Mouse (Mus musculus): ENCODE results near the gene Tmem33.

The Tmem33 gene

GRCm38 (mm10) chr5:67260531-67261371, at the start of gene Tmem33:
Tmem33 (plus strand) TSS chr5:67260565.
- peak; percentile 86 for DNase-seq

DNA sequence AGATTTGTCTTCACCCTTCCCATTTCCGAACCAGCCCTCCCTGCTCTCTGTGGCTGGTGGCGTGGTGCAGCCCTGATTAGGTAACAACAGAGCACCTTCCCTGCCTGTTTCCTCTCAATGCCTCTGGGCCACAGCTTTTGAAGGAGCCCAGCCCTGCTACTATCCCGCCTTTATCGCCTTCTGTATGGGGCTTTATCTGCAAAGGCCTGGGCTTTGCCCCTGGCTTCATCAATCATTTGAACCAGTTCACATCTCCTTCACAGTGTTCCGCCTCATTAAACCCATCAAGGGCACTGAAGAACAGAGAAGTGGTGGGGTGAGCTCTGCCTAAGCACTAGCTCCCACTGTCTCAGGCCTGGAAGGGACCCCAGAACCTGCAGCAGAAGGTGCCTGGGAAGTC, 47.2 kb upstream of the Tmem33 start:
- DNase-seq, result no peak

DNA sequence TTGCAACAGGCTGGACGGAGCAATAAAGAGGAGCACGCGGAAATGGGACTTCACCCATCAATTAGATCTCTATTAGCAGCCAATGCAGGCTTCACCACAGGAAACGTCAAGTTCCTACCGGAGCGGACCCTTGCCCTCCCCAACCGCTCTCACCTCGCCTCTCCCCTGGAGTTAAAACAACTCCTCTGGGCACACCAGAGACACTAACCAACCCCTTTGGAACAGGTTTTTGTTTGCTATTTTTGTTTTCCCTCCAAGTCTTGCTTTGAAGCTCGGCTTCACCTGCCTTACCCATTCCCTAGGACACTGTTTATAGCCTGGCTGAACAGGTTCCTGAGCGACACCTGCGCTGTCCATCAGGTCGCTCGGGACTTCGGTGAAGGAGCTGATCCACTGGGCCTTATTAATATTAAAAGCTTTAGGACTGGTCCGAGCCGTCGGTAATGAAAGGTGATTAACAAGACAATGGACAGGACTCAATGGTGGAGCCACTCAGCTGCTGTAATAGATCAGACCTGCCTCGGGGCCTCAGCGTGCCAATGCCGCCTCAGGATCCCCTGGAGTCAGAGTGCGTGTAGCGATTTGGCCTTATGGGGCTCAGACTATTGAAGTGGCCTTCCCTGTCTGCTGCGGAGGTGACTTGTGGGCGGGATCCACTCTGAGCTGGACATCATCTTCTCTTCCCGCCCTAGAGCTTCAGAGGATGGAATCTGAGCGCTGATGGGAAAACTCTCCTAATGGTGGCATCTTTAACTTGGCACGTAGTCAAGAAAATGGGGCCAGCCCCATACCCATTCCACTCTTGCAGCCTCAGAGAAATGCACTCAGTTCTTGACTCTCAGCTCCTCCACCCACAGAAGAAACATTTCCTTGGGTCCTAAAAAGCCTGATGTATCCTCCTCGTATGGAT, 45.0 kb upstream of the Tmem33 start:
- no peak for DNase-seq

DNA sequence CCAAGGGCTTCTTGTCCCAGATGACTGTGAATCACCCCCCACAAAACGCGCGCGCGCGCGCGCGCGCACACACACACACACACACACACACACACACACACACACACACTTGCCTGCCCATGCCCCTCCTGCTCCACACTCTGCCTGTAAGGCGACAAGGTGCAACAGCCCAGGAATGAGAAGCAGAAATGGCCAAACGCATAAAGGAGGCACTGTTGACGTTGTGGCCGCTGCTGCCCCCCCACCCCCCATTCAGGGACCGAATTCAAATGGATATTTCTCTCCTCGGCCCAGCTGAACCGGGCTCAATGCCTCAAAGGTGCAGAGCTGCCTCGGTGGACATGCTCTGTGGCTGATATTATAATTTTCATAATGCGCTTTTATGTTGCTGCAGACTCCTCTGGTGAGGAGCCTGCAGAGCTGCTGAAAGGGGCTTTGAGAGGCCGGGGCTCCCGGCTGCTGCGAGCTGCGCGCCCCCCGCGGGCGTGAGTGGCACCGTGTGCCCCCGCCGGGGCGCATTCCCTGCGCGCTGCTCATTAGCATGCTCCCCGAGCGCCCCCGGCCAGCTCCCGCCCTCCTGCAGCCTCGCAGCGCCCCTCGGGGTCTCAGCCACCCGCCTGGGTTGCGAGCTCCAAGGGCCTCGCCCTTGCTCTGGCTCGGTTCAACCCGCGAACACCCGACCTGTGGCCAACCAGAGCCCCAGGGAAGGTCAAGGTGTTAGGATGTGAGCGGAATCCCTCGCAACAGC, 44.2 kb upstream of the Tmem33 start:
- DNase-seq, result no peak

- no peak for DNase-seq
Measured at GRCm38 (mm10) chr5:67216779-67217095, 43.6 kb upstream of the Tmem33 start.

DNA sequence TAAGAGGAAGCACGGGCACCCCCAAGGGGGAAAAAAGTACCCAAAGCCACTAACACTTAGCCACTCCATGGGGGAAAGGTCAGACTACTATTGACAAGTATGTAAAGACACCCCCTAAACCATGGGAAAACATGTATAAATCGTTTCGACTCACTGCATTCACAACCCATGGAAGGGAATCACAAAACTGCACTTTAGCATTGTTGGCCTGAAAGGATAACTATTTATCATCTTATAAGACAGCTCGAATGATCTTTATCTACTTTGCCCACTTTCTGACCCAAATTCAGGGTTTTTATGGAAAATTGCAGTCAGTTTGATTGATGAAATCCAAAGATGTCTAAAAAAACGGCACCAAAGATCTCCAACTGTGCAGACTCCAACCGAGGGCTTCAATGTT, 38.5 kb upstream of the Tmem33 start:
- no peak for DNase-seq

DNA sequence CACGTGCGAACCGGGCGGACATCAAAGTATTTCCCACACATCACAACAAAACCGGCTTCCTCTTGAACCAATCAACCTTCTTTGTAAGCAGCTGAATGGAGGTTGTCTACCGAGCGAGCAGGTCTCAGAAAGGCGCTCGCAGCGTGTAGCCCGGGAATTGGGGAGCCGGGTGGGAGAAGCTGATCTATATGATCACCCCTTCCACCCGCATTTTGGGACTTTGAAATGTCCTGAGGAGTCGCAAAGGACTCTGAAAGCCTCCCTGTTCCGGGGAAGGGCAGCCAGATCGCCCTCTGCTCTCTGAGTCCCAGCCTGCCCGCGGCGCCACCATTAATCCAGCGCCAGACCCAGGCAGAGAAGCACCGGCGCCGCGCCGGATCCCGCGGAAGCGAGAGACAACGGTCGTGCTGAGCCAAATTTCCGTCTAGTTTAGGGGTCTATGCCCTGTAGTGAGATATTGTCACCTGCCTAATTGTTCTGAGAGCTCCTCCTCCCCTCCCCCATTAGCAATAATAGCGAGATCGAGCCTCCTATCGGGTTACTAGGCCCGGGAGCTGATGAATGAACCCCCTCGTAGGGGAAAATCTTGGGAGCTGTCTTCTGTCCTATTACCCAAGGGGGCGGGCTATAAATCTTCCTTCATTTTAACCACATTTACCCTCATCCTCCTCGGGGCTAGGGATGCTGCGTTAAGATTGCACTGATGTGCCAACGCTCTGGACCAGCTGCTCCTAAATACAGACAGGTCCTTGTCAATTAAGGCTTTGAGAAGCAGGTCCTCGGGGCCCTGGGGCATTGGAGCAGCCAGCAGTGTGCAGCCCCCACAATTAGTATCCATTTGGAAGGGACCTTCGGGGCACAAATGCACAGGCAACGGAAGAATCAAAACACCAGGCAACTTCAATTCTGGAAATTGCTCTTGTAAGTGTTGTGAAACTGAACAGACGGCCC, 37.6 kb upstream of the Tmem33 start:
- no peak for DNase-seq

DNA sequence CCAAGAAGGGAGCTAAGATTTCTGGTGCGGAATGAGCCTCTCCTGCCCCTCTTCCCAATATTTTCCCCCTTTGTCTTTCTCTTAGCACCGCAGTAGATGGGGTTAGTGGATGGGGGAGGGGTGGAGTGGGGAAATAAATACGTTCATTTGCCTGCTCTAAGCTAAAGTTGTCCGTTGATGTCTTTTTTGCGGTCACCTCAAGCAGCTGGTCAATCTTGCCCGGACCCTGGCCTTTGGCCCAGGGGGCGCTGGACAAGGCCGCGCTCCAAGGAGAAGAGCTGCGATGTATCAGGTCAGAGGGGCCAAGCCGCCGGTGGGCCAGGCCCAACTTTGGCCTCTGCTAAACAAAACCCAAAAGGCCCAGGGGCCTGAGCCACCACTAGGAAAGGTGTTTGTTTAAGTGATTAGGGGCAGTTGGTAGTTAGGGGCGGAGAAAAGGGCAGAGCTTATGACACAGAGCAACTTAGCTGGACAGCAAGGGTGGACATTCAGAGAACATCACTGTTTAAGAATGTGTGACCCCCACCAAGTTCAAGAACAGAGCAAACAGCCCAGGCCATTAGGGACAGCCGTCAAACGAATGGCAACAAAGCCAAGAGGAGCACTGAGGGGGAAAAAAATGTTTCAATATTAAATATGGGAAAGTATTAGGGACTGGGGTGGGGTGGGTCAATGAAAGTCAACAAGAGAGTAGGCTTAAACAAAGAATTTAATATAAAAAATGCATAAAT, 36.8 kb upstream of the Tmem33 start:
- DNase-seq, result no peak

GRCm38 (mm10) chr5:67224122-67224502, 36.3 kb upstream of the Tmem33 start:
- no peak for DNase-seq

DNA sequence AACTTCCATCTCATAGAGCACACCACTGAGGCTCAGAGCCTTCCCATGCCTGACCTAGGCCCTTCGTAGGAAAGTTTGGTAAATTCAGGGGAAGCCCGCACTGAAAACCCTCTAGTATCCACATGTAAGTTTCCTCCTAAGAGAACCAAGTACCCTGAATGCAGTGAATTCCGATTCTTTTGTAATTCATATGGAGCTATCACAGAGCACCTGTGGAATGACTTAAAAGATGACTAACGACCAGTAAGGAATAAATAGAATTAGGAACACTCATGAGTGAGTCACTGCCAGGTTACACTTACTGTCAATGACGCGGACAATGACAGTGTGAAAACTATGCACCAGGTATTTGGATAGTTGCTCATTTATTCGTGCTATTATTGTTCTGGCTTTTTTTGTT, 34.6 kb upstream of the Tmem33 start:
- DNase-seq, result no peak

GRCm38 (mm10) chr5:67227261-67227660, 33.1 kb upstream of the Tmem33 start:
- DNase-seq, result no peak

GRCm38 (mm10) chr5:67227682-67228444, 32.5 kb upstream of the Tmem33 start:
- DNase-seq, result no peak

DNA sequence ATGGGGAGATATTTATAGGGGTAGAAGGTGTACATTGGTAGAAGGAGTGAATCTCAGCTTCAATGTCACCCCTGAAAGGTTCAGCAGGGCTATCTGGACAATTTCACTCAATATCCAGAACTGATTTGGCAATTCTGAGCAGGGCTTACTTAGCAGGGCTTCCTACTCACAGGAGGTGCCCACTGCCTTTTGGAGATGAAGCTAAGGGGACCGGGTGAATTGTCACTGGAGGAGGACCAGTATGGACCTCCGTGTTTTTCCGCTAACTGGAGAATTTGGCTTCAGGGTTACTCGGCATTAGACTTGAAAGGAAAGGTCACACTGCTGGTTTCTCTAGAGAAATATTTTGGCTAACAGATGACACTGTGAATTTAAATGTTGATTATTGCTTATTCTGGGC, 25.7 kb upstream of the Tmem33 start:
- no peak for DNase-seq

- no peak for DNase-seq
Measured at GRCm38 (mm10) chr5:67235462-67235861, 24.9 kb upstream of the Tmem33 start.

GRCm38 (mm10) chr5:67236601-67237000, 23.8 kb upstream of the Tmem33 start:
- DNase-seq, result no peak

DNA sequence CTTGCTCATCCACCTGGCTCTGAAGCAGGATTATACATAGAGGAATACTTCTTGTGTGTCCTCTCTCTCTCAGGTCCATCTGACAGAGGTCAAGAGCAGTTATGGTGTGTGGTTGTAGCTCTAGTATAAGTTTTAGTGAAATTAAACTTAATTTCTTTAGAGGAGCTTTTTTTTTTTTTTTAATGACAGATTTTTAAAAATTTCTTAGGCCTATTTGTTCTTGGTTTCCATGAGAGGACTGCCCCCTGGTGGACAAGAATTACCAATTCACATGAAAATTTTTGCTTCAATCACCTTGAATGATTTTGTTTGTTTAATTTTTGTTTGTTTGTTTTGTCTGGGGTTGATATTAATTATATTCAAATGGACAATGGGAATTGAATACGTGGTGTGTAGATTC, 22.1 kb upstream of the Tmem33 start:
- no peak for DNase-seq

GRCm38 (mm10) chr5:67241713-67242112, 18.7 kb upstream of the Tmem33 start:
- no peak for DNase-seq

- no peak for DNase-seq
Measured at GRCm38 (mm10) chr5:67243231-67243630, 17.1 kb upstream of the Tmem33 start.

- DNase-seq, result no peak
Measured at GRCm38 (mm10) chr5:67252261-67252660, 8.1 kb upstream of the Tmem33 start.

DNA sequence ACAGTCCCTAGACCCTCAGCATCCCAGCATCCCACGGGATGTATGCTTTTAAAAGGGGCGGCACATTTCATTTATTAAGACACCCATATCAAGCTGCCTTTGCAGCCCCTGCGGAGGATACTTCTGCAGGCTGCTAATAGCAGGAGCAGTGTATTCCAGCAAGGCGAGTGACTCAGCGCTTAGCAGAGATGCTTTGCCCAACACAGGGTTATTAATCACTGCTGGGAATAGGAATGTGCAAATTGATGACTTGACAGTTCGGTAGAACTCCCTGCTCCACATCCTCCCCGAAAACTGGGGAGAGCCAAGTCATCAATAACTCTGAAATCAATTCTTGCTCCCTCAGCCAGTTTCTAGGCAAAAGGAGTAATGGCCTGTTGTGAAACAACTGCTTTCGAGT, 4.7 kb upstream of the Tmem33 start:
- no peak for DNase-seq

DNA sequence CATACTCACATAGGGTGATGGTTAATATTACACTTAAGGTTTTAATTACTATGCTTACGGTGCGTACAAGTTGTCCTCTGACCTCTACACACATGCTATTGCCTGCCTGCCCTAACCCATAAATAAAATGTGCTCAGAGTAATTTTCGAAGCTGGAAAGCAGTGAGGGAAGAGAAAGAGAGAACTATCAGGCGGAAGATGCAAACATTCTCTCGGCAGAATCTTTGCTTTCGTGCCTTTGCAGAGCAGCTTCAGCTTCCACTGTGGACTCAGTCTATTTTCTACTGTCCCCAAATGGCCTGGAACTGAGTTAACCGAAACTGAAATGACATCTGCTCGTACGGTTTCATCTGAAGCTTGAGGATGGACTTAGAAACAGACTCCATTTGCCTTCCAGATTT, 1.9 kb upstream of the Tmem33 start:
- DNase-seq, result no peak
